Mouse (Mus musculus) E14TG2a.4 (cell line): Measurements from ENCODE around the gene Ywhab.

Experiments
- CTCF ChIP-seq: conservative IDR thresholded peaks from 2 replicates; pipeline ENCODE4 v1.5.1; 2014; ENCODE audit warnings: low read length
- POU5F1 ChIP-seq: IDR thresholded peaks from 2 replicates; pipeline ENCODE4 v1.6.1; 2014; ENCODE audit warnings: low read length, borderline replicate concordance

DNA sequence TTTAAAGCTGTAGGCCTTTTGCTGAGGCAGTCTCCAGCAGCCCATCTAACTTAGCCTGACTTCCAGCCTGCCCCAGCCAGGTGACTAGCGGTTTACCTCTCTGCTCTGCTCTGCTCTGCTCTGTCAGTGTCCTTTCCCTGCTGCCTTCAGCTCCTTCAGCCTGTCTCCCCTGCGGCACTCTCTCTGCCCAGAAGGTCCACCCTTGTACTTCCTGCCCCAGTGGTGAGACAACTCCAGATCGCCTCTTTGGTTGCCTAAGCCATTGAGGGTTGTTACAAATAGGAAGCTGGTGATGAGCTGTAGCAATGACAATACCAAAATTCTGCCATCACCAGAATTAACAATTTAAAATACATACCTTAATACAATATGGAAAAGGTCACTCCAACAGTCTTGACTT, 16.2 kb downstream of the Ywhab start:
- TF ChIP-seq CTCF (no peak), POU5F1 (no peak)
